ENCODE assay signal across 8 mouse cellular contexts in genomic region chr2:120567798-120568320, GRCm38 (mm10). TPM values are rescaled to one million over a fixed set of nuclear protein-coding genes. Genes with fewer than 3 reads are reported as not detected.
DNase-seq lines count a peak whose midpoint lies in the region; ATAC-seq and TF ChIP-seq lines count a peak whose summit lies in the region.

No protein-coding gene starts in this region.

- intact Hi-C loops in gastrocnemius, postnatal 14 days (cut with DNase I; ENCODE audit: low total_unique reads): no loop called here

- no peak for TF ChIP-seq EP300 in ES-Bruce4 (IDR thresholded peaks at IDR 0.05; ENCODE audit: insufficient read depth, low read depth, low read length)

- no peaks in the 10 kb centered on the region for H3K9me3 ChIP-seq in ES-Bruce4 (replicated peaks; ENCODE audit: control insufficient read depth, insufficient read depth, low read length, poor library complexity, severe bottlenecking)

- H3K36me3 ChIP-seq in ES-Bruce4 (ENCODE audit: control insufficient read depth, insufficient read depth, low read length, poor library complexity, severe bottlenecking): no peaks in the 10 kb centered on the region; the same call in 1 of the 2 replicates

- TF ChIP-seq CTCF in ES-Bruce4 (IDR thresholded peaks at IDR 0.05; ENCODE audit: low read depth, low read length): no peak

- ATAC-seq in granulocyte monocyte progenitor cell, adult 5-6 weeks (replicated peaks; ENCODE audit: poor library complexity, severe bottlenecking): peak; percentile 34
- ATAC-seq in megakaryocyte, adult 5-6 weeks (ENCODE audit: poor library complexity, severe bottlenecking): peak; percentile 43

- no peak overlapping the region for H3K27ac ChIP-seq in ES-Bruce4 (ENCODE audit: insufficient read depth, low read length)

- H3K9ac ChIP-seq in ES-Bruce4 (ENCODE audit: low read depth, poor library complexity, severe bottlenecking): peak overlapping the region; percentile 67

- peak; percentile 20 for DNase-seq in heart, adult 8-10 months (ENCODE audit: low spot score)
- no peak for DNase-seq in heart, adult 11 months
- no peak for DNase-seq in adrenal gland, postnatal 25 days
- no peak for DNase-seq in gastrocnemius, postnatal 14 days
- no peak for DNase-seq in adipocyte (ENCODE audit: low spot score)

- no peak for TF ChIP-seq POLR2A in ES-Bruce4 (IDR thresholded peaks at IDR 0.05; ENCODE audit: insufficient read depth, low read length)

- no peaks in the 10 kb centered on the region for H3K4me1 ChIP-seq in ES-Bruce4 (ENCODE audit: control insufficient read depth, insufficient read depth, low read length)

- H3K4me3 ChIP-seq in ES-Bruce4 (ENCODE audit: low read depth, low read length): peak overlapping the region; percentile 85

- no peaks in the 10 kb centered on the region for H3K27me3 ChIP-seq in ES-Bruce4 (ENCODE audit: control insufficient read depth, insufficient read depth, low read length, poor library complexity, severe bottlenecking)

RNA-seq across cellular contexts. Expression of gene Snap23, which starts 0.4 kb away (rescaled TPM):
- total RNA-seq in heart, adult 8-10 months (2022): 10 to 100 TPM; 53.4 to 63.6 (median 58.4) TPM
- polyA plus RNA-seq in ES-Bruce4 (2011; ENCODE audit: insufficient read depth, insufficient read length, low read depth, missing spikeins): 78.0 and 78.7 TPM in 2 replicates
- total RNA-seq in granulocyte monocyte progenitor cell, adult 5-6 weeks (2014; fragmentation: Nextera tagmentation): 51.2 and 56.5 TPM in 2 replicates
- 92.1 and 119 TPM in 2 replicates for total RNA-seq in granulocyte monocyte progenitor cell, adult 5-6 weeks (2017)
- total RNA-seq in megakaryocyte, adult 5-6 weeks (2015): 91.5 and 104 TPM in 2 replicates
- total RNA-seq in megakaryocyte, adult 5-6 weeks (2017): 110 and 138 TPM in 2 replicates
- total RNA-seq in adrenal gland, postnatal 25 days (2021): 66.7 and 71.7 TPM in 2 replicates
- 10 to 100 TPM; 43.1 to 47.7 TPM for total RNA-seq in gastrocnemius, postnatal 14 days (2021)

RNA-seq across cellular contexts. Expression of gene Zfp106, which starts 4.2 kb away (rescaled TPM):
- 100 to 1,000 TPM; 499 to 578 (median 540) TPM for total RNA-seq in heart, adult 8-10 months (2022)
- polyA plus RNA-seq in ES-Bruce4 (2011; ENCODE audit: insufficient read depth, insufficient read length, low read depth, missing spikeins): 275 and 287 TPM in 2 replicates
- total RNA-seq in granulocyte monocyte progenitor cell, adult 5-6 weeks (2014; fragmentation: Nextera tagmentation): 110 and 113 TPM in 2 replicates
- 139 and 142 TPM in 2 replicates for total RNA-seq in granulocyte monocyte progenitor cell, adult 5-6 weeks (2017)
- 73.6 and 82.4 TPM in 2 replicates for total RNA-seq in megakaryocyte, adult 5-6 weeks (2015)
- 57.3 and 84.2 TPM in 2 replicates for total RNA-seq in megakaryocyte, adult 5-6 weeks (2017)
- total RNA-seq in adrenal gland, postnatal 25 days (2021): 95.5 and 104 TPM in 2 replicates
- total RNA-seq in gastrocnemius, postnatal 14 days (2021): 100 to 1,000 TPM; 287 to 310 TPM

RNA-seq across cellular contexts. Expression of gene Haus2, which starts 41.3 kb away (rescaled TPM):
- 10 to 100 TPM in 3 of 4 experiments, 1 to 10 TPM in 1; 10.0 to 12.1 (median 11.4) TPM for total RNA-seq in heart, adult 8-10 months (2022)
- 34.3 and 34.5 TPM in 2 replicates for polyA plus RNA-seq in ES-Bruce4 (2011; ENCODE audit: insufficient read depth, insufficient read length, low read depth, missing spikeins)
- 20.4 and 22.0 TPM in 2 replicates for total RNA-seq in granulocyte monocyte progenitor cell, adult 5-6 weeks (2014; fragmentation: Nextera tagmentation)
- 17.9 and 20.8 TPM in 2 replicates for total RNA-seq in granulocyte monocyte progenitor cell, adult 5-6 weeks (2017)
- total RNA-seq in megakaryocyte, adult 5-6 weeks (2015): 15.6 and 20.1 TPM in 2 replicates
- total RNA-seq in megakaryocyte, adult 5-6 weeks (2017): 7.8 and 12.1 TPM in 2 replicates
- 14.8 and 15.5 TPM in 2 replicates for total RNA-seq in adrenal gland, postnatal 25 days (2021)
- total RNA-seq in gastrocnemius, postnatal 14 days (2021): 1 to 10 TPM; 6.5 to 6.6 TPM

RNA-seq across cellular contexts. Expression of gene Lrrc57, which starts 41.5 kb away (rescaled TPM):
- 10 to 100 TPM; 14.3 to 21.5 (median 17.8) TPM for total RNA-seq in heart, adult 8-10 months (2022)
- polyA plus RNA-seq in ES-Bruce4 (2011; ENCODE audit: insufficient read depth, insufficient read length, low read depth, missing spikeins): 17.2 and 18.7 TPM in 2 replicates
- total RNA-seq in granulocyte monocyte progenitor cell, adult 5-6 weeks (2014; fragmentation: Nextera tagmentation): 7.3 and 12.1 TPM in 2 replicates
- 18.9 and 20.5 TPM in 2 replicates for total RNA-seq in granulocyte monocyte progenitor cell, adult 5-6 weeks (2017)
- 21.2 and 24.6 TPM in 2 replicates for total RNA-seq in megakaryocyte, adult 5-6 weeks (2015)
- 19.6 and 21.3 TPM in 2 replicates for total RNA-seq in megakaryocyte, adult 5-6 weeks (2017)
- total RNA-seq in adrenal gland, postnatal 25 days (2021): 15.6 and 27.9 TPM in 2 replicates
- total RNA-seq in gastrocnemius, postnatal 14 days (2021): 10 to 100 TPM; 10.3 to 13.2 TPM
